Mouse (Mus musculus) midbrain, embryonic 15.5 days (tissue): Measurements from ENCODE around the gene Ano10. TPM values are rescaled to one million over a fixed set of nuclear protein-coding genes. Genes with fewer than 3 reads are reported as not detected.
"Not testable (repeated sequence)": the region's sequence is repeated elsewhere in the genome, so short reads cannot be mapped to it uniquely, and the experiment has no call there.

Source experiments
- ATAC-seq: fragments of 200-750 bp; cut with Nextera tagmentation; replicated peaks from 2 replicates; pipeline ENCODE4 v1.8.0; 2017; ENCODE audit warnings: moderate TSS enrichment
- H3K27ac ChIP-seq: fragments of 300-500 bp; sonication (generic); 2 replicates; pipeline ENCODE4 v1.5.1; 2015; ENCODE audit warnings: mild to moderate bottlenecking, inconsistent platforms
- H3K27me3 ChIP-seq: fragments of 300-500 bp; sonication (generic); replicated peaks from 2 replicates; pipeline ENCODE4 v1.6.1; 2015; ENCODE audit warnings: inconsistent platforms
- H3K36me3 ChIP-seq: fragments of 300-500 bp; sonication (generic); replicated peaks from 2 replicates; pipeline ENCODE4 v1.6.1; 2015; ENCODE audit warnings: inconsistent platforms
- H3K4me1 ChIP-seq: fragments of 300-500 bp; sonication (generic); 2 replicates; pipeline ENCODE4 v1.6.1; 2015; ENCODE audit warnings: inconsistent platforms
- H3K4me2 ChIP-seq: fragments of 300-500 bp; sonication (generic); 2 replicates; pipeline ENCODE4 v1.6.1; 2015; ENCODE audit warnings: inconsistent platforms, mild to moderate bottlenecking, moderate library complexity
- H3K4me3 ChIP-seq: fragments of 300-500 bp; sonication (generic); 2 replicates; pipeline ENCODE4 v1.5.1; 2015; ENCODE audit warnings: mild to moderate bottlenecking, inconsistent platforms
- H3K9ac ChIP-seq: fragments of 300-500 bp; sonication (generic); 2 replicates; pipeline ENCODE4 v1.6.1; 2015; ENCODE audit warnings: mild to moderate bottlenecking, inconsistent platforms
- H3K9me3 ChIP-seq: fragments of 300-500 bp; sonication (generic); 2 replicates; pipeline ENCODE4 v1.6.1; 2016; ENCODE audit warnings: inconsistent platforms
- WGBS: fragments of 180-500 bp; shearing (Covaris S2); methylation state at CpG from one replicate; pipeline ENCODE4 v1.1.7; 2015; ENCODE audit warnings: mixed read lengths; 5-methylcytosine and 5-hydroxymethylcytosine counted together
- polyA plus RNA-seq: library from polyadenylated mRNA; unstranded; fragments of >200 nt; fragmentation: Nextera tagmentation; extraction: Ambion mirVana; gene quantifications from 2 replicates; pipeline ENCODE4 v1.2.1, GENCODE M21; 2015

Gene Ano10
- polyA plus RNA-seq, 1 experiment from 2014 or later, result 39.7 TPM

- H3K4me1 ChIP-seq, H3K36me3 ChIP-seq, H3K9ac ChIP-seq, ATAC-seq, H3K4me3 ChIP-seq, H3K27me3 ChIP-seq, H3K4me2 ChIP-seq, H3K9me3 ChIP-seq, H3K27ac ChIP-seq: not testable (repeated sequence)
- 64% methylated on average over 1 of the region's 1 CpGs for WGBS
Measured at GRCm38 (mm10) chr9:122313128-122313527, 18.9 kb upstream of the Ano10 start.

GRCm38 (mm10) chr9:122312296-122312990 lies 18.2 kb upstream of the Ano10 start:
- no peak overlapping the region for H3K9ac ChIP-seq
- H3K27ac ChIP-seq, result no peak overlapping the region
- no peaks in the 10 kb centered on the region for H3K36me3 ChIP-seq
- H3K4me1 ChIP-seq, result peaks cover 8% of the 10 kb centered on the region
- H3K9me3 ChIP-seq, result no peaks in the 10 kb centered on the region
- no peaks in the 10 kb centered on the region for H3K27me3 ChIP-seq
- WGBS, result 92% methylated on average over 7 of the region's 7 CpGs
- no peak overlapping the region for H3K4me2 ChIP-seq
- no peak for ATAC-seq
- no peak overlapping the region for H3K4me3 ChIP-seq

GRCm38 (mm10) chr9:122311051-122311760 lies 17.0 kb upstream of the Ano10 start:
- peak; percentile 53 for ATAC-seq
- no peak overlapping the region for H3K27ac ChIP-seq
- H3K9me3 ChIP-seq, result no peaks in the 10 kb centered on the region
- peak overlapping the region; percentile 40 for H3K4me3 ChIP-seq
- H3K36me3 ChIP-seq, result no peaks in the 10 kb centered on the region
- H3K4me2 ChIP-seq, result peak overlapping the region; percentile 62
- peaks cover 8% of the 10 kb centered on the region for H3K4me1 ChIP-seq
- WGBS, result 75% methylated on average over 7 of the region's 7 CpGs
- peak overlapping the region; percentile 43; the same call in 1 of the 2 replicates for H3K9ac ChIP-seq
- no peaks in the 10 kb centered on the region for H3K27me3 ChIP-seq

DNA sequence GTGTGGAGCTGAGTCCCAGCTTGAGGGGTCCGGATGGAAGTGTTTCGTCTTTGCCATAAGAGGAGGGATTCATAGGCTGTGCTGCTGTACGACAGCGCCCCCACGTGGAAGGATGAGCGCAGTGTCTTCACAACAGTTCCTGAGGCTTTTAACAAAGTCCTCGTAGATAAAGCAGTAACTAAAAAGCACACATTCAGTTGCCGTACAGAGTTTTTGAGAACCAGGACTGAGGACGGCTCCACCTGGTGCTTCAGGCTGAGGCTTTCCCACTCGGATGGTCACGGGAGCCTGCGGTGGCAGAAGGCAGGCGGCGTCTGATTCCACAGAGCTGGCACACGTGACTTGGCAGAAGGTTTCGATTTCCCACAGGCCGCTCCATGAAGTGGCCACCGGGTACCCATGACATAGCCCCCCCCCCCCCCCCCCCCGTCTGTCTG lies 16.4 kb upstream of the Ano10 start:
- H3K9me3 ChIP-seq, result no peaks in the 10 kb centered on the region
- peak overlapping the region; percentile 62 for H3K4me2 ChIP-seq
- H3K4me1 ChIP-seq, result peaks cover 8% of the 10 kb centered on the region
- H3K9ac ChIP-seq, result peak overlapping the region; percentile 43; the same call in 1 of the 2 replicates
- 3% methylated on average over 17 of the region's 19 CpGs for WGBS
- H3K36me3 ChIP-seq, result no peaks in the 10 kb centered on the region
- peak overlapping the region; percentile 40 for H3K4me3 ChIP-seq
- H3K27me3 ChIP-seq, result no peaks in the 10 kb centered on the region
- H3K27ac ChIP-seq, result peak overlapping the region; percentile 72; the same call in 1 of the 2 replicates
- ATAC-seq, result peak; percentile 90

- Histone ChIP-seq H3K9me3 (no peaks in the 10 kb centered on the region), H3K9ac (no peak overlapping the region), H3K4me3 (no peak overlapping the region), H3K36me3 (no peaks in the 10 kb centered on the region), H3K27ac (no peak overlapping the region), H3K4me2 (no peak overlapping the region), H3K27me3 (no peaks in the 10 kb centered on the region), H3K4me1 (peaks cover 8% of the 10 kb centered on the region)
- no peak for ATAC-seq
- WGBS, result 80% methylated on average over 14 of the region's 14 CpGs
Measured at GRCm38 (mm10) chr9:122309013-122309980, 15.1 kb upstream of the Ano10 start.

GRCm38 (mm10) chr9:122305302-122305701 lies 11.1 kb upstream of the Ano10 start:
- no peaks in the 10 kb centered on the region for H3K9me3 ChIP-seq
- H3K4me3 ChIP-seq, result no peak overlapping the region
- no peak overlapping the region for H3K4me2 ChIP-seq
- no peak overlapping the region for H3K27ac ChIP-seq
- H3K36me3 ChIP-seq, result no peaks in the 10 kb centered on the region
- 76% methylated on average over 3 of the region's 3 CpGs for WGBS
- H3K27me3 ChIP-seq, result no peaks in the 10 kb centered on the region
- no peak for ATAC-seq
- H3K4me1 ChIP-seq, result peaks cover 3% of the 10 kb centered on the region
- no peak overlapping the region for H3K9ac ChIP-seq

DNA sequence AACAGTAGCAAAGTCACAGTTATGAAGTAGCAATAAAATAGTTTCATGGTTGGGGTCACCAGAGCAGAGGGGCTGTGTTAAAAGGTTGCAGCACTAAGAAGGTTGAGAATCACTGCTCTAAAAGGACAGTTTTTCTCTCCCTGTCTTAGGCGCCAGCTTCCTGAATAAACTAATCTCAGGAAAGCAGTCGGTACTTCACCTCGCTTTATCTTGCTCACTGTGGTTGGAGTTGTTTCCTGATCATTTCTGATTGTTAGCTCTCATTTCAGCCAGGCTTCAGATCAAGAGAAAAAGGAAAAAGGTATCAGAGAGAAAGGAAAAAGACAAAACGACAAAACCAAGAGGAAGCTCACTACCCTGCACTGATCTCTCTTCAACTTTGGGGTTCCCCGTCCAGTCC lies 1.9 kb upstream of the Ano10 start:
- no peak for ATAC-seq

GRCm38 (mm10) chr9:122295396-122295795 lies 1.2 kb upstream of the Ano10 start:
- ATAC-seq, result no peak
- no peaks in the 10 kb centered on the region for H3K9me3 ChIP-seq
- peaks cover 7% of the 10 kb centered on the region for H3K4me1 ChIP-seq

More for the DNA sequence above, 1.9 kb upstream of the Ano10 start:
- no peak overlapping the region for H3K27ac ChIP-seq
- no peak overlapping the region for H3K4me2 ChIP-seq
- H3K9me3 ChIP-seq, result no peaks in the 10 kb centered on the region
- H3K4me1 ChIP-seq, result peaks cover 7% of the 10 kb centered on the region
- H3K4me3 ChIP-seq, result no peak overlapping the region
- no peaks in the 10 kb centered on the region for H3K36me3 ChIP-seq
- 92% methylated on average over 5 of the region's 5 CpGs for WGBS
- H3K9ac ChIP-seq, result no peak overlapping the region
- H3K27me3 ChIP-seq, result no peaks in the 10 kb centered on the region

DNA sequence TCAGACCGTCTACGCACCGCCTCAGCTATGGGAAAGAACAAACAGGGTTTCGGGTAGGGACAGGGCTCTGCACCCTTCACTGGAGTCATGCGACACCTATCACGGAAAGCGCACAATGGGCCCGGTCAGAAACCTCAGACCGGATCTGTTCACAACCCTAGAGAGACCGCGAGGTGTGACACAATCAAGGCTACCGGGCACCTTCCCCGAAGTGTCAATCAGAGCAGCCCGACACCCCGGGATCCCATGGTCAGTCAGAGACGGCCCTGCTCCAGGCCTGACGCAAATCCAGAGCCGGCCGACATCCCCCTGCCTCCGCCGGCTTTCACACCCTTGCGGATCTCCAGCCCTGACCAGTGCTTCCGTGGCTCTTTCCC lies 370 bp downstream of the Ano10 start:
- Histone ChIP-seq H3K9ac (peak overlapping the region; percentile 73), H3K36me3 (no peaks in the 10 kb centered on the region), H3K4me3 (peak overlapping the region; percentile 82), H3K9me3 (no peaks in the 10 kb centered on the region), H3K4me1 (peaks cover 7% of the 10 kb centered on the region), H3K27me3 (no peaks in the 10 kb centered on the region), H3K4me2 (peak overlapping the region; percentile 67), H3K27ac (peak overlapping the region; percentile 83)
- no peak; the same call in 1 of the 2 replicates for ATAC-seq
- under 1% methylated on average over 23 of the region's 23 CpGs for WGBS

More at GRCm38 (mm10) chr9:122295396-122295795, 1.2 kb upstream of the Ano10 start:
- H3K9ac ChIP-seq, result no peak overlapping the region
- H3K36me3 ChIP-seq, result no peaks in the 10 kb centered on the region
- H3K4me2 ChIP-seq, result no peak overlapping the region
- no peaks in the 10 kb centered on the region for H3K27me3 ChIP-seq
- no peak overlapping the region for H3K4me3 ChIP-seq
- H3K27ac ChIP-seq, result no peak overlapping the region

DNA sequence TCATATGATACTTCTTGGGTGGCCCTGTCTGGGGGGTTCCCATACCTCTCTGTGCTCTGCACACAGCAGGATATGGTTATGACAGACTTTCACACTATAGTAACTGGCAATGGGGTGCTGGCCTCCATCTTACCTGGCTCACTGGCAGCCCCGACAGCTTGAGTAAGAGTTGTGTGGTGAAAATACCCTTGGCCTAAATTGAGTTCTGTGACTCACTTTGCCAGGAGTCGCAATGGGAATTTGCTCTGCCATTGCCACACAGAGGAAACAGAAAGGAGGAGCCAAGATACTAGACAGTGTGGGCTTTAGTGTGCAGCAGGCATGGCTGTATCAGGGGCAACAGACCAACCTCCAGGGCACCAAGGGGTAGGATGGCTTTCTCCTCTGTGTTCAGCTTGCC lies 4.0 kb downstream of the Ano10 start:
- no peak overlapping the region for H3K27ac ChIP-seq
- peaks cover 15% of the 10 kb centered on the region for H3K4me1 ChIP-seq
- no peaks in the 10 kb centered on the region for H3K9me3 ChIP-seq
- H3K9ac ChIP-seq, result no peak overlapping the region
- no peaks in the 10 kb centered on the region for H3K27me3 ChIP-seq
- H3K36me3 ChIP-seq, result no peaks in the 10 kb centered on the region
- ATAC-seq, result no peak
- WGBS, result 97% methylated on average over 2 of the region's 2 CpGs
- no peak overlapping the region for H3K4me3 ChIP-seq
- no peak overlapping the region for H3K4me2 ChIP-seq

DNA sequence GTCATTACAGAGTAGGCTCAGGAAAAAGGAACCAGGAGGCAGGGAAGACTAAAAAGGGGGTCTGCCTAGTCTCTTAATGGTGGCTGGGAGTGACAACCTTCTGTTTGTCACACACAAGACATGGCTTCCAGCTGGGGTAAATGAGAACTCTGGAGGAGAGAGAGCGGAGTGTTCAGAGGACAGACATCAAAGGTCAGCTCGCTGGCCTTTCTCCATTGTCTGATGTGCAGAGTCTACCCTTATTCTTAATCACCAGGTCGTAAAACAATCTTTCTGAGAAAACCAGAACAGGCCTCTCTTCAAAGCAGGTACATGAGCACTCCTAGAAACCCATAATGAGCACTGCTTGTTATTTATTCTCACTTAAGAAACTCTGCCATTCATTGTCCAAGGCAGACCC lies 5.8 kb downstream of the Ano10 start:
- H3K9me3 ChIP-seq, result no peaks in the 10 kb centered on the region
- H3K27me3 ChIP-seq, result no peaks in the 10 kb centered on the region
- no peak overlapping the region for H3K4me2 ChIP-seq
- peaks cover 14% of the 10 kb centered on the region for H3K4me1 ChIP-seq
- ATAC-seq, result no peak
- 26% methylated on average over 3 of the region's 3 CpGs for WGBS
- H3K36me3 ChIP-seq, result no peaks in the 10 kb centered on the region
- no peak overlapping the region for H3K27ac ChIP-seq
- no peak overlapping the region for H3K4me3 ChIP-seq
- H3K9ac ChIP-seq, result no peak overlapping the region

- H3K4me1 ChIP-seq, result peaks cover 8% of the 10 kb centered on the region
- 92% methylated on average over 3 of the region's 3 CpGs for WGBS
- no peaks in the 10 kb centered on the region for H3K9me3 ChIP-seq
Measured at GRCm38 (mm10) chr9:122287526-122287925, 6.7 kb downstream of the Ano10 start.

More at GRCm38 (mm10) chr9:122287526-122287925, 6.7 kb downstream of the Ano10 start:
- Histone ChIP-seq H3K4me3 (no peak overlapping the region), H3K9ac (no peak overlapping the region), H3K36me3 (no peaks in the 10 kb centered on the region), H3K27ac (no peak overlapping the region), H3K27me3 (no peaks in the 10 kb centered on the region), H3K4me2 (no peak overlapping the region)
- no peak for ATAC-seq
